In the genomic region with DNA sequence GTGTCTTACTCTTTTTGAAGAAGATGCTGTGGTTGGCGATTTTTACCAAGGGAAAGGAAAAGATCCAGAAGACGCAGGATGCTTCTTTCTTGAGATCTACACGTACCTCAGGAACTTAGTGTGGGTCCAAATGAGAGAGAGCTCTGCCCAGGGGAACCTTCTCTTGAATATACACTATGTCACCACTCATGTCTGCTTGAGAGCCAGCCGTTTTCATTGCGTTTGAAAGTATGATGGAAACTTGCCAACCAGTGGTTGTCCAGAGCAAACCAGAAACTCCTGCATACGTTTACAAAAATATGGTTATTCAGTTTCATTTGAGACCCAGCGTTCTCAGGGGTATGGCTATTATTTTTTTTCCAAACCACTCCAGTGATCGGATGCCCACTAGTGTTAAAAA, we compare ENCODE assay signal across 41 mouse cellular contexts. TPM values are rescaled to one million over a fixed set of nuclear protein-coding genes. Genes with fewer than 3 reads are reported as not detected.
"Had no signal": no experiment of that assay in that cellular context is flagged by ENCODE, and none has a peak within 500 bp of the region (broad histone marks: within the 10 kb centered on the region; RNA-seq: fewer than 3 reads in every experiment).

No protein-coding gene starts in this region.

- H3K27ac ChIP-seq: heart, adult 2 months; heart, embryonic 10.5 days; heart, embryonic 13.5 days; heart, embryonic 15.5 days; hindbrain, embryonic 10.5 days; hindbrain, embryonic 12.5 days; hindbrain, embryonic 13.5 days; hindbrain, embryonic 14.5 days; hindbrain, embryonic 15.5 days; hindbrain, postnatal 0 days; intestine, embryonic 15.5 days; kidney, embryonic 15.5 days; kidney, postnatal 0 days; layer of hippocampus, adult 2 months had no signal

- H3K9ac ChIP-seq: heart, embryonic 12.5 days; heart, embryonic 13.5 days; heart, embryonic 15.5 days; hindbrain, embryonic 12.5 days; hindbrain, embryonic 13.5 days; hindbrain, embryonic 14.5 days; hindbrain, embryonic 15.5 days; intestine, embryonic 15.5 days; kidney, embryonic 15.5 days had no signal

- H3K27me3 ChIP-seq: heart, embryonic 12.5 days; heart, embryonic 13.5 days; heart, embryonic 15.5 days; hindbrain, embryonic 12.5 days; hindbrain, embryonic 13.5 days; hindbrain, embryonic 15.5 days; intestine, embryonic 15.5 days; kidney, embryonic 15.5 days had no signal

- H3K9me3 ChIP-seq: heart, embryonic 10.5 days; heart, embryonic 12.5 days; heart, embryonic 13.5 days; heart, embryonic 15.5 days; hindbrain, embryonic 10.5 days; hindbrain, embryonic 12.5 days; hindbrain, embryonic 13.5 days; hindbrain, embryonic 15.5 days; intestine, embryonic 15.5 days; kidney, embryonic 15.5 days had no signal

- ATAC-seq: hindbrain, embryonic 16.5 days; hindbrain, postnatal 0 days; inflammation-experienced regulatory T-cells, adult 6 months had no signal

- H3K4me2 ChIP-seq: heart, embryonic 11.5 days; heart, embryonic 12.5 days; heart, embryonic 13.5 days; heart, embryonic 15.5 days; hindbrain, embryonic 12.5 days; hindbrain, embryonic 13.5 days; hindbrain, embryonic 14.5 days; hindbrain, embryonic 15.5 days; intestine, embryonic 15.5 days; kidney, embryonic 15.5 days had no signal

- H3K36me3 ChIP-seq: heart, embryonic 10.5 days; heart, embryonic 12.5 days; heart, embryonic 13.5 days; heart, embryonic 15.5 days; hindbrain, embryonic 10.5 days; hindbrain, embryonic 12.5 days; hindbrain, embryonic 13.5 days; hindbrain, embryonic 15.5 days; intestine, embryonic 15.5 days; kidney, embryonic 15.5 days had no signal

- H3K4me3 ChIP-seq: heart, adult 2 months; heart, embryonic 10.5 days; heart, embryonic 12.5 days; heart, embryonic 13.5 days; heart, embryonic 15.5 days; hindbrain, embryonic 10.5 days; hindbrain, embryonic 12.5 days; hindbrain, embryonic 13.5 days; hindbrain, embryonic 15.5 days; intestine, embryonic 15.5 days; kidney, embryonic 15.5 days; layer of hippocampus, adult 2 months had no signal

- H3K4me1 ChIP-seq: heart, embryonic 10.5 days; heart, embryonic 12.5 days; heart, embryonic 15.5 days; hindbrain, embryonic 10.5 days; hindbrain, embryonic 12.5 days; hindbrain, embryonic 13.5 days; hindbrain, embryonic 15.5 days; intestine, embryonic 15.5 days; kidney, embryonic 15.5 days had no signal

- DNase-seq: heart, adult 18-20 months; heart, adult 2 months; heart, postnatal 10 days; heart, postnatal 14 days; heart, postnatal 36 days; heart, postnatal 4 days; kidney, adult 11 months; kidney, adult 18-20 months; kidney, adult 2 months; kidney, adult 8-10 months; kidney, adult 9 months; kidney, postnatal 10 days; kidney, postnatal 14 days; kidney, postnatal 25 days; kidney, postnatal 36 days; kidney, postnatal 4 days; layer of hippocampus, adult 9-11 months had no signal

RNA-seq across cellular contexts. Expression of gene Daw1, which starts 18.0 kb away (rescaled TPM):
- polyA plus RNA-seq: heart, embryonic 10.5 days; heart, embryonic 11.5 days; heart, embryonic 12.5 days; heart, embryonic 13.5 days; heart, postnatal 0 days; intestine, embryonic 15.5 days; intestine, embryonic 16.5 days; intestine, postnatal 0 days; kidney, embryonic 14.5 days; large intestine, adult 2 months had no signal

RNA-seq across cellular contexts. Expression of gene Ccl20, which starts 24.9 kb away (rescaled TPM):
- polyA plus RNA-seq: heart, embryonic 15.5 days; heart, embryonic 16.5 days; heart, postnatal 0 days; hindbrain, embryonic 11.5 days; hindbrain, embryonic 12.5 days; hindbrain, embryonic 13.5 days; hindbrain, embryonic 14.5 days; hindbrain, embryonic 15.5 days; hindbrain, embryonic 16.5 days; hindbrain, postnatal 0 days had no signal
